10 mouse cellular contexts compared by ENCODE assay signal in genomic region chr5:101426067-101426771, GRCm38 (mm10).
A peak's percentile ranks its signal among the peaks of the same experiment; 100 is the strongest.
DNase-seq lines count a peak whose midpoint lies in the region; ATAC-seq lines count a peak whose summit lies in the region.
"Had no signal": no experiment of that assay in that cellular context is flagged by ENCODE, and none has a peak within 500 bp of the region (broad histone marks: within the 10 kb centered on the region; RNA-seq: fewer than 3 reads in every experiment).

No protein-coding gene starts in this region.

- no peaks in the 10 kb centered on the region for H3K9me3 ChIP-seq in lung, embryonic 16.5 days (ENCODE audit: control insufficient read depth, low read length)
- H3K9me3 ChIP-seq in forebrain, embryonic 11.5 days (ENCODE audit: control insufficient read depth, low read length) = no peaks in the 10 kb centered on the region
- no peaks in the 10 kb centered on the region for H3K9me3 ChIP-seq in limb, embryonic 15.5 days
- H3K9me3 ChIP-seq: kidney, embryonic 15.5 days had no signal

- DNase-seq in lung, postnatal 14 days = no peak
- peak; percentile 74 for DNase-seq in forebrain, embryonic 11.5 days (ENCODE audit: low spot score)
- peak; percentile 9 for DNase-seq in yolk sac, embryonic 10.5 days (ENCODE audit: low spot score)
- no peak for DNase-seq in spleen, adult 18-20 months
- DNase-seq in gastrocnemius, adult 8-10 months (ENCODE audit: low spot score in 2 of 2) = no peak
- DNase-seq: lung, adult 2 months had no signal

- no peaks in the 10 kb centered on the region for H3K36me3 ChIP-seq in lung, embryonic 16.5 days (ENCODE audit: control insufficient read depth, insufficient read depth, low read length)
- no peaks in the 10 kb centered on the region for H3K36me3 ChIP-seq in forebrain, embryonic 11.5 days (ENCODE audit: control insufficient read depth, insufficient read depth, low read length)
- no peaks in the 10 kb centered on the region for H3K36me3 ChIP-seq in limb, embryonic 15.5 days
- H3K36me3 ChIP-seq: kidney, embryonic 15.5 days had no signal

- no peak overlapping the region for H3K27ac ChIP-seq in lung, embryonic 16.5 days (ENCODE audit: low read length)
- no peak overlapping the region for H3K27ac ChIP-seq in forebrain, embryonic 11.5 days (ENCODE audit: low read depth, low read length)
- no peak overlapping the region for H3K27ac ChIP-seq in limb, embryonic 15.5 days
- H3K27ac ChIP-seq: kidney, embryonic 15.5 days had no signal

- no peak overlapping the region for H3K4me3 ChIP-seq in lung, embryonic 16.5 days (ENCODE audit: low read length)
- H3K4me3 ChIP-seq in forebrain, embryonic 11.5 days (ENCODE audit: low read depth, low read length) = no peak overlapping the region
- no peak overlapping the region for H3K4me3 ChIP-seq in limb, embryonic 15.5 days
- H3K4me3 ChIP-seq: kidney, embryonic 15.5 days had no signal

- 25% methylated on average over 13 of the region's 13 CpGs for WGBS in lung, embryonic 16.5 days
- WGBS in forebrain, embryonic 11.5 days = 18% methylated on average over 13 of the region's 13 CpGs
- WGBS in limb, embryonic 15.5 days = 20% methylated on average over 13 of the region's 13 CpGs

- H3K4me1 ChIP-seq in lung, embryonic 16.5 days (replicated peaks; ENCODE audit: control insufficient read depth, insufficient read depth, low read length) = peaks cover 5% of the 10 kb centered on the region; the same call in 1 of the 2 replicates
- peaks cover 11% of the 10 kb centered on the region; the same call in 1 of the 2 replicates for H3K4me1 ChIP-seq in forebrain, embryonic 11.5 days (replicated peaks; ENCODE audit: control insufficient read depth, insufficient read depth, low read length)
- peaks cover 20% of the 10 kb centered on the region for H3K4me1 ChIP-seq in limb, embryonic 15.5 days

- ATAC-seq in lung, embryonic 16.5 days (ENCODE audit: low read depth) = peak; percentile 28; the same call in 1 of the 2 replicates
- peak; percentile 94 for ATAC-seq in forebrain, embryonic 11.5 days (replicated peaks; ENCODE audit: low FRiP score)
- ATAC-seq in limb, embryonic 15.5 days (ENCODE audit: insufficient number of reproducible peaks, low FRiP score, low TSS enrichment, low read depth) = no peak
- ATAC-seq: Patski had no signal

- no peaks in the 10 kb centered on the region for H3K27me3 ChIP-seq in lung, embryonic 16.5 days (ENCODE audit: control insufficient read depth, insufficient read depth, low read depth, low read length)
- no peaks in the 10 kb centered on the region for H3K27me3 ChIP-seq in forebrain, embryonic 11.5 days (ENCODE audit: control insufficient read depth, insufficient read depth, low read length)
- no peaks in the 10 kb centered on the region for H3K27me3 ChIP-seq in limb, embryonic 15.5 days
- H3K27me3 ChIP-seq: kidney, embryonic 15.5 days had no signal

- no peak overlapping the region for H3K9ac ChIP-seq in lung, embryonic 16.5 days (ENCODE audit: low read length)
- no peak overlapping the region for H3K9ac ChIP-seq in forebrain, embryonic 11.5 days (ENCODE audit: low read length)
- no peak overlapping the region for H3K9ac ChIP-seq in limb, embryonic 15.5 days
- H3K9ac ChIP-seq: kidney, embryonic 15.5 days had no signal

- no peak overlapping the region for H3K4me2 ChIP-seq in lung, embryonic 16.5 days (ENCODE audit: low read depth, low read length)
- H3K4me2 ChIP-seq in forebrain, embryonic 11.5 days (ENCODE audit: low read depth, low read length, severe bottlenecking) = peak overlapping the region; percentile 30; the same call in 1 of the 2 replicates
- H3K4me2 ChIP-seq in limb, embryonic 15.5 days = peak overlapping the region; percentile 22; the same call in 1 of the 2 replicates
- H3K4me2 ChIP-seq: kidney, embryonic 15.5 days had no signal

Comparison
In these comparisons a context has a peak if more than half of its experiments do, and no peak if none do; other contexts are left out.
1. DNase-seq: peak in forebrain, embryonic 11.5 days (single experiment) and yolk sac, embryonic 10.5 days (single experiment); none in lung, postnatal 14 days (single experiment), spleen, adult 18-20 months (0 of 2) and gastrocnemius, adult 8-10 months (0 of 2).